Mouse (Mus musculus) adrenal gland (tissue): ENCODE measurements around the gene Ppm1l.

ENCODE experiments used
- intact Hi-C: fragments of 180-260 bp; cut with DNase I; formaldehyde crosslinking; loops from one replicate; pipeline ENCODE4 v1.15.1; 2025
- long read RNA-seq, 2 experiments: library from polyadenylated mRNA; unstranded; transcript quantifications; one replicate each; pipeline ENCODE4 v2.0.0; 2020; ENCODE audit warnings: borderline replicate concordance in 1 of 2; ENCODE audit not compliant: insufficient replicate concordance in 1 of 2

The Ppm1l gene
- long read RNA-seq, experiment 1, full-length matches to known transcripts = 1 of 8 reads
- long read RNA-seq, experiment 1, partial matches to known transcripts = 0 of 8 reads
- long read RNA-seq, experiment 1, other reads (novel, unspliced or antisense) = 7 of 8 reads
- long read RNA-seq, experiment 2, full-length matches to known transcripts = 8 of 13 reads
- long read RNA-seq, experiment 2, partial matches to known transcripts = 0 of 13 reads
- long read RNA-seq, experiment 2, other reads (novel, unspliced or antisense) = 5 of 13 reads

DNA sequence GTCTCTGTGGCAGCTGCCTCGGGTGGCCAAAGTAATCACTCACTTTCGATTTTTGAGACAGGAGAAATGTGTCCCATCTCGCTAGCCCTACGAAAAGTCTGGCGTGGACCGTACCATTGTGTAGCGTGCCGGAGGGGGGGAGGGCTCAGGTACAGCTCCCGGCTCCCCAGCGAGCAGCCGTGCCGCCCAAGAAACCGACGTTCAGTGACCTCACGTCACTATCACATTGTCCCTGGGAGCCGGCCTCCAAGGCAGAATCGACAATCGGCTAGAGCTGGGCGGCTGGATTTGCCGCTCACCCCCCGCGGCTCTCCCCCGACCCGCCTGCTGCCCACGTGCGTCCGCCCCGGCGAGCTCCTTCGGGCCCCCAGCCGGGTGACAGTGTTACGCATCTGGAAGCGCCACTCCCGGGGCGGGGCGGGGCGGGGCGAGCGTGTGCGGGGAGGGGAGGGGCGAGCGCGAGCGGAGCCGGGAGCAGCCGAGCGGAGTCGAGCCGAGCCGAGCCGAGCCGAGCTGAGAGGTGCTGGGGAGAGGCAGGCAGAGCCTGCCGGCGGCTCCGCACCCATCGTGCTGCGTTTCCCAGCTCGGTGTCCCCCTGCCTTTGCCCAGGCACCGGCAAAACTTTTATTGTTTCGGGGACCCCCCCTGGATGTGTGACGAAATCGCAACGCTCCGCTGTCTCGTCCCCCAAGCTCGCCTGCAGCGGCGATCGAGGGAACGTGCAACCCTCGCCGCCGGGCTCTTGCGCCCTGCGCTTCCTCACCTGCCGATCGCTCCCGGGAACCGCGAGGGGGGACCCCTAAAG is at the start of gene Ppm1l:
TSS of gene Ppm1l (plus strand) at position 471 of the 805 bp plus-strand sequence.
- intact Hi-C loops = loop anchor here (5.0 kb wide), 1 partner anchor 166 kb away; no protein-coding TSS in a partner anchor

DNA sequence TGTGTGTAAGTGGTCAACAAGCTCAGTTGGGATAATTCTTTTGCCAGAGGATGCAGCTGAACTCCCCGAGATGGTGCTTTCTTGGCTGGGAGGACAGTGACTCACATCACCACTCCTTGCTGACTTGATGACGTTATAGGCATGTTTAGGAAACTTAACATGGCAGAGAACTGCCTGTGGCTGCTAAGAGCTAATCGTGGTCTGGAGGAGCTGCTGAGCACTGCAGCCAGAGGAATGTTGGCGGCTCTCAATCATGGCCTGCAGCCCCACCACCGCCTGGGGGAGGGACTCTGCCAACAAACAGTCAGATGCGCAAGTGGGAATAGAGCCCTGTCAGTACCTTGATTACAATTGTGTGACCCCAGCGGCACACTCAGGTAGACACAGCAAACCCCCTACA is 44.8 kb upstream of the Ppm1l start:
- intact Hi-C loops = loop anchor here (5.0 kb wide), 1 partner anchor 35 kb away; no protein-coding TSS in a partner anchor

DNA sequence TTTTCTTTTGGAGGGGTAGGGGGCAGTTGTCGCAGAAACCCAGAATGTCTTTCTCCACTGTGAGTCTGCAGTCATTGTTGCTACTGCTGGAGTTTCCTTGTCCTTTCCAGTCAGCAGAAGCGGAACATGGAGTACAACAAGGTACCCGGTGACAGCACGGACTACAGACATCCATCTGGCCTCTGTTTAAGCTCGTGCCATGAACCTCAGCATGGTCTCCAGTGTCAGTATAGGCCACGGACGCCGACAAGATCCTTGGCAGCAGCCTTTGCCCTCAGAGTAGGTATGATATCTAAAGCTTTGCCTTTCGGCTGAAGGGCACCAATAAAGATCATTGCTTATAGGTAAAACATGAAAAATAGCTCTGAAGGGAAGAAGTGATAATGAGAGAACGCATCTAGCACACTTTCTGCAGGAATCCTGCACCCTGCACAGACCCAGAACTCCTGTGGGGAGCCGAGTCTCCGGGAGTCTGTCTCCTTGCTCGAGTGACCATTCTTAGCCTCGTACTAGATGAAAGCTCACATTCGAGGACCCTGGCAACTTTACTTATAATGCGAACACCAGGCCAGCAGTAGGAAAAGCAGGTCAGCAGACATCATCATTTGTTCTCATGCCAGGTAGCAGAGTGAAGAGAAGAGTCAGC is 42.5 kb upstream of the Ppm1l start:
- intact Hi-C loops = loop anchor here (5.0 kb wide), 1 partner anchor 33 kb away; no protein-coding TSS in a partner anchor

DNA sequence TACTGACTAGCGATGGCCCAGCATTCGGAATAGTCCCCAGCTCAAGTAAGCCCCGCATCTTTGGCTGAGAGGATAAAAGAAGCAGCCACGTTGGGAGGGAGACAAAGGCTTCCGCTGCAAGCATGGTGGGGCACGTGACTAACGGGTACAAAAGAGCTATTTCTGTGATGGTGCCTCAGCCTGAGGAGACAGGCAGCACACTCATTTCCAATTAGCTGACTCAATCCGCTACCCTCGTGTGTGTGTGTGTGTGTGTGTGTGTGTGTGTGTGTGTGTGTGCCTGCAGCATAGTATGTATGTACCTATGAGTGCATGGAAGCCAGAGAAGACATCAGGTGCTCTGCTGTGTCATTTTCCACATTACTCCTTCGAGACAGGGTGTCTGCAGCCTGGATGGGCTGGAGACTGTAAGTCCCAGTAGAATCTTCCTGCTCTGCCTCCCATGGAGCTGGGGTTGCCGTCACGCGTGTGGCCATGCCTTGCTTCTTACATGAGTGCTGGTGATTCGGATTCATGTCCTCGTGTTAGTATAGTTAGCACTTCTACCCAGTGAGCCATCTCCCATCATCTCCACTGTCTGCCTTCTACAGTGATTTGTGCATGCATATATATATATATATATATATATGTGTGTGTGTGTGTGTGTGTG is 41.9 kb upstream of the Ppm1l start:
- intact Hi-C loops = loop anchor here (5.0 kb wide), 1 partner anchor 33 kb away; no protein-coding TSS in a partner anchor

DNA sequence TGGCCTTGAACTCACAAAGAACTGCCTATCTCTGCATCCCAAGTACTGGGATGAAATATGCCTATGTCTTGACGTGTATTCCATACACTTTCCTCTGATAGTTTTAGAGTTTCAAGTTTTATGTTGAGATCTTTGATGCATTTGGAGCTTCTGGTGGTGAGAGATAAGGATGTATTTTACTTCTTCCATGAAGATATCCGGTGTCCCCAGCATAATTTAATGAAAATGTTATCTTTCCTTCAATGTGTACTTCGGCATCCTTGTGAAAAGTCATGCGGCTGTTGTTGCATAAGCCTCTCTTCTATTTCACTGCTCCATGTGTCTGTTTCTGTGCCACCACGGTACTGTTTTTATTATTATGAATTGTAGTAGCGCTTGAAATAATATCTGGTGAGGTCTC is 38.0 kb upstream of the Ppm1l start:
- intact Hi-C loops = no loop called here

DNA sequence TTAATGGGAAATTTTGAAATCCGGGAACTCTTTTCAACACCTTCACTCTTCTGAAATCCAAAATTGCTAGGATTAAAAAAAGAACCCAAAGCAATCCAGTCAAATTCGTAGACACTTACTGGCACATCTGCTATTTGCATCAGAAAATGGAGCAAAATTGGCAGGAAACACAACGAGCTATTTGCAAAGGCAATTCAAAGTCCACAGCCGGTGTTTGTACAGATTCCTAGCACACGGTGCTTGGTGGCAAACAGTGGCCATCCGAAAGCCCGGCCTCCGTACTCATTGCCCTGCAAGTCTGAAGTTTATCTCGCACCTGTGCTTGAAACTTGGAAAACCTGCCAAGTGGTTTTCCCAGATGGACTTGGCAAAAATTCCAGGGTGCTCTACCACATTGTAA is 34.3 kb upstream of the Ppm1l start:
- intact Hi-C loops = no loop called here

DNA sequence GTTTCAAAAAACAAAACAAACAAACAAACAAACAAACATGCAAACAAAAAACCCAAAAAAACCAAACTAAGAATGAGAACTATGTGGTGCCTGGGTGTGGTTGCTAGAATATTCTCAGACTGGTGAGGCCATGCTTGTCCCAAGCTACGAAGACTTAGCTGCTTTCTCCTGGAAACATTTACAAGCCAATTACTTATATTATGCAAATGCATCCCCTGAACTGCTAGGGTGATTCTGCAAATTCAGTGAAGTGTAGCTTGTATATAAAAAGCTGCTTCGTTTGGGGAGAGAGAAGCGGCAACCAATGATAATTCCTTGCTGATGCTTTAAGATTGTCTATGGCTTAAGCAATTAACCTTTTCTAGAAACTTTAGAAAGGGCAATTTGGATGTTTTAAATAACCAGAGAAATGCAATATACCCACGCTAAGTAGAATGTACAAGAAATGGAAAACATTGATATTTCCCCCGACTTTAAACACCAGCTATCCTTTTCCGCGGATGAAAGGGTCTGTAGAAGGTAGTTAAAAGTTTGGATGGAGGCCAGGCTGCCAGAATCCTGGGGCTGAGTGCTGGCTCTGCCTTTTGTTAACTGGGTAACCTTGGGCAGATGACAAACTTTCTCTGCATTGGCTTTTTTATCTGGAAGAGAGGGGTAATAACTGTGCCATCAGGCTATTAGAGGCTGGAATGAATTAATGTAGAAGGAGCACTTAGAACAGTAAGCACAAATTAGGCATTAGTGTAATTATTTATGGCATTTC is 33.4 kb upstream of the Ppm1l start:
- intact Hi-C loops = no loop called here

DNA sequence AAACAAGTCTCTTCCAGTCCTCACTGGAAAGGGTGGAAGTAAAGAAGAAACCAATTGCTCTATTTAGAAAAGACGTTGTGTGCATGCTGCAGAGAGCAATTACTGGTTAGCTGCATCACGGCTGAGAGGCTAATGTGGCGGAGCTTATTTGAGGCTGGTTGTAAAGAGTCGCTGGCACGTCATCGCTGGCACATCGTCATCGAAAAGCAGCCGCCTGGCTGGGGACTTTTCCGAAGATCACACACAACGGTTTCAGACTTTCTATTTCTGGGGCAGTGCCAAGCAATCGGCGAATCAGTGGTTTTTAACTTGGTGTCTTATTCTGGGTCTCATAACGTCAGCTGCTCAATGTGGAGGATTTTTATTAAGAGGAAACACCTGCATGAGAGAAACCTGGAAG is 26.8 kb upstream of the Ppm1l start:
- intact Hi-C loops = no loop called here

DNA sequence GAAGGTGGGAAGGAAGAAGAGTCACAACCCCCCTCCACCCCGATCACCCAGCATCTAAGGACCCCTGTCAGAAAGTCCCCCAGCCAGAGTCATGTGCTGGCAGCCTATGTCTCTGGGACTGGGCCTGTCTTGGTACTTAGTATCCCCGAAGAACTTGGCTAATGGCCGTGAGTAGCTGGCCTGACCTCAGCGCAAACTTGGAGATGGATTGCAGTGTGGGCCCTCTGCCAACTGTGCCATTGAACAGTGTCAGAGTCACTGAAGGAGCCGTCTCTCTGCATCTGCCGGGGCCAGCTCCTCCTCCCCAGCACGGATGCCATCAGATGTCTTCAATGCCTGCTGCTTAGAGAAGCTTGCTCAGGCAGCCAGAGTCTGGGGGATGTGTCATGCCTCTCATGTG is 26.4 kb upstream of the Ppm1l start:
- intact Hi-C loops = no loop called here

DNA sequence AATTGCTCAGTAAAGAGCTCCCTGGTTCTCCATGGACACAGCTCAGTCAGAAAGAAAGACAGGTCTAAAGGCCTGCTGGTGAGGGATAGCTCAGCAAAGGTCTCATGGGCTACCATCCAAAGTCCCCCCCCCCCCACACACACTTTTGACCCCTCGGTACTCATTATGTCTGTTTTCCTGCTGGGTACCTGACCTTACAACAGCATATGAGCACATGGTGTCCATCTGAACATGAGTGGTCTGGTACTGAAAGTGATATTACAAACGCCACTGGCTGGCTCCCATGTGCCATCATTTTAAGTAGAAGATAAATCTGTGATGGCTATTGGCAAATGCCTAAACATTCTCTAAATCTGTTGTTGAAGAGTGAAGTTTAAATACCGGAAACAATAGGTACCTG is 25.8 kb upstream of the Ppm1l start:
- intact Hi-C loops = no loop called here

DNA sequence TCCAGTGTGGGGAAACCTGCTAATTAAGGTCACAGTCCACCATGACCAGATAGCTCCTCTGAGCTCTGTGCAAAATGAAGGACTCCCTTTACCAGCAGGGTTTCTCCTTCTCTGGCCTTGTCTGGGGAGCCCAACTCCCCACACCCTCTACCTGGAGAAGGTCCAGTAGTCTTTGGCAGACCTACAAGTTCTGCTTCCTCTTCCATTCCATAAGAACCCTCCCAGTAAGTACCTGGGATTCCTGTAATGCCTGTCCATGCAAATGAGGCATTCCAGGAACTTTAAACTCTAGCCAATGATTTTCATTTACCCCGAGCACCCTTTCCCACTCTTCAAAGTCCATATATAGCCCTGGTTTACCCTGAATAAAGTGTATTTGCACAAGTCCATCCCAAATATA is 24.0 kb upstream of the Ppm1l start:
- intact Hi-C loops = no loop called here

DNA sequence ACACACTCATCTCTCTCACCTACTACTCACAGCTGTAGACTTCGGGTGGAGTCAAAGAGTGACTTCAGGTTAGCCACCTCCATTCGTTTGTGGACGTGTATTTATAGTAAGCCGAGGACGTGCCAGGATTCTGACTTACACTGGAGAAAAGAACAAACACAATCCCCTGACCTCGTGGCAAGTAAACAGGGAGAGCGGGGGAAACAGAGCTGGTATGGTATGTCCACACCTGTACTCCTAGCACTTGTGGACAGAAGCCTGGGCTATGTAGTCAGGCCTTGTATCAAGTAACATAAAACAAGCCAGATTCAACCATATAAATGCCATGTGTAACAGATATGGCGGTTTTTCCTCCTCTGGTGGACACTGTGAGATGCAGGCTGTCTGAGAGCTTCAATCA is 20.4 kb upstream of the Ppm1l start:
- intact Hi-C loops = no loop called here

DNA sequence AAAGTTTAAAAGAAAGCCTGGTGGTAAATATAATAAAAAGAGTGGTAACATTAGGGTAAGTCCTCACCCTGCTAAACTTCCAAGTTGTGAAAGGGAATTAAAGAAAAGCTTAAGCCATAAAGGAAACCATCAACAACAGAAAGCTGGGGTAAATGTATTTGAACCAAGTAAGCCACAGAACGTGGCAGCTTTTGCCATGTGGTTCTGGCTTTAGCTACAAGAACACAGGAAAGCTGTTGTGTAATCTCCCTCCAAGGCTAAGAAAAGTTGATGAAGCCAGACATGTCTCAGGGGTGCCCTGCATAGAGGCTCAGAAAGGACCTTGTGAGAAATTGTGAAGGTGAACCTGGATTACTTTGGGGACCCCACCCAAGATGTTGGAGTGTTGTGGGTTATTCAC is 16.5 kb upstream of the Ppm1l start:
- intact Hi-C loops = no loop called here

DNA sequence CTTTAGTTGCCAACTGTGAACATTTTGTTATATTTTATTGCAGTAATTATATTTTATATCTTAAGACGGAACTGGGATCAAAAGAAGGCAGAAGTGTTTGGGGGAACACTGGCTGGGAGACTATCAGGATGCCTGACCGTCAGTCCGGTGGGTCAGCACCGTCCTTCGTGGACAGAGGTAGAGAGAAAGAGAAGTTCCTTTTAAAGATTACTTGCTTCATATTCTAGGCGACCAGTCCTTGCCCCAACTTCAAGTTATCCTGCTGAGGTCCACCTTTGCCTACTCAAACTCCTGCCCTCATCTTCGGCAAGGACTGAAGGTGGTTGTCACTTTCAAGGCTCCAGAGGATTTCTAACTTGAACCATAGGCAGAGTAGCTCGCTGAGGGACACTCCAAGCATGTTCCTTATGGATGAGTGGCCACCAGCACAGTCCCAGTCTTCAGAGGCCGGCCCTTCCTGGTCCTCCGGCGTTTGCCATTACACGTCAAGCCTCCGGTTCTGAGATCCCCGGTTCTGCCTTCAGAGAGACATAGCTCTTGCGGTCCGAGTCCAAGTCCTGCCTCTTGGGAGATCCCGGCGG is 761 bp upstream of the Ppm1l start:
- intact Hi-C loops = loop anchor here (5.0 kb wide), 1 partner anchor 166 kb away; no protein-coding TSS in a partner anchor

DNA sequence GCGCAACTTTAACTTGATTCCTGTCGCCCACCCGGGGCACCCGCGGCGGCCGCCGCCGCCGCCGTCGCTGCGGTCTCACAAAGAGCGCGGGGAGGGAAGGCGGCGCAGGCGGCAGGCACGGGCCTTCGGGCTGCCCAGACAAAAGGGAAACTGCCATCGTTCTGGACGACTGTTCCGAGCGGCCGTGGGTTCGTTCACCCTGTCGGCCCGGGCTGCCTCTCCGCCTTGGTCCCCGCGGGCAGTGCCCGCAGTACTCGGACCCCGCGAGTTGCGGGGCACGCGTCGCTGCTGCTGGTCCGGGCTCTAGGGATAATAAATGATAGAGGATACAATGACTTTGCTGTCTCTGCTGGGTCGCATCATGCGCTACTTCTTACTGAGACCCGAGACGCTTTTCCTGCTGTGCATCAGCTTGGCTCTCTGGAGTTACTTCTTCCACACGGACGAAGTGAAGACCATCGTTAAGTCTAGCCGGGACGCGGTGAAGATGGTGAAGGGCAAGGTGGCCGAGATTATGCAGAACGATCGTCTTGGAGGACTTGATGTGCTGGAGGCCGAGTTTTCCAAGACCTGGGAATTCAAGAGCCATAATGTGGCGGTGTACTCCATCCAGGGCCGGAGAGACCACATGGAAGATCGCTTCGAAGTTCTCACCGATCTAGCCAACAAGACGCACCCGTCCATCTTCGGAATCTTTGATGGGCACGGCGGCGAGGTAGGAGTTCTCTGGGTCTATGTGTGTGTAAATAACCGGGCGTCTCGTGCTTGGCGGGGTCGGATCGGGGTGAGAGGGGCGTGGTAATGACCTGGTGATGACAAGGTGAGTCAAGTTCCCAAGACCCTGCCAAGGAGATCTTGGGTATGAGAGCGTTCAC is 827 bp downstream of the Ppm1l start:
- intact Hi-C loops = loop anchor here (5.0 kb wide), 1 partner anchor 165 kb away; no protein-coding TSS in a partner anchor

DNA sequence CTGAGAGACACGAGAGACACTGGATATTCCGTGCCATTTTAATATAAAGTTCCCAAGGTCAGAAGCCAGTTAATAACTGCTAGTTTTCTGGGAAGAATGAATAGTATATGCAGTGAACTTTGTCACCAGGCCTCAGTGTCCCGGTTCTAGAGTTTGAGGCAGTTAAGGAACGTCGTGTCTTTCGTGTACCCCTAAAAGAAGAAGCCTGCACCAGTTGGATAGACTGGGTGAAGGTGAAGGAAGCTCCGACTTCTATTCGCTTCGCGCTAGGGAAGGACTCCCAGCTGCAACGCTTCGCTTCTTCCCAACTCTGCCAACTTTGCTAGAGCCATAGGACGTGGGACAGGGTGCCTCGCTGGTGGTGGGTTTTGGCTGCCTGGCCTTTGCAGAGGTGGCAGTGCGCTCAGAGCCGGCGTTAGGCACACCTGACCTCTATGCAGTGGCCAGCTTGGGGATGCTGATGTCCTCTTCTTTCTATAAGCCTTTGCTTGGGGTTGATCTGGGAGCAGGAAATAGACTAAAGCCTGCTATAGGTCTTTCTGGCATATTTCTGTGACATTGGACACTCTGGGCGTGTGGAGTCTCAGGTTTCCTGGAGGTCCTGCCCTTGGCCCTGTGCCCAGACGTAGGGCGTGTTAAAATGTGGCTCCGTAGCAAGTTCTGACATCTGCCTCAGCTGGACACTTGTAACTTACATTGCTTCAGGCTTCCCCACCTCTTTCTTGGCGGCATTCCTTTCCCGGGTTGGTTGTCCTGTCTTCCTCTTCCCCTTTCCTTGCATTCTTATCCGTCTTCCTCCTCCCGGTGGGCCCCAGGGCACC is 1.7 kb downstream of the Ppm1l start:
- intact Hi-C loops = loop anchor here (5.0 kb wide), 1 partner anchor 164 kb away; no protein-coding TSS in a partner anchor

DNA sequence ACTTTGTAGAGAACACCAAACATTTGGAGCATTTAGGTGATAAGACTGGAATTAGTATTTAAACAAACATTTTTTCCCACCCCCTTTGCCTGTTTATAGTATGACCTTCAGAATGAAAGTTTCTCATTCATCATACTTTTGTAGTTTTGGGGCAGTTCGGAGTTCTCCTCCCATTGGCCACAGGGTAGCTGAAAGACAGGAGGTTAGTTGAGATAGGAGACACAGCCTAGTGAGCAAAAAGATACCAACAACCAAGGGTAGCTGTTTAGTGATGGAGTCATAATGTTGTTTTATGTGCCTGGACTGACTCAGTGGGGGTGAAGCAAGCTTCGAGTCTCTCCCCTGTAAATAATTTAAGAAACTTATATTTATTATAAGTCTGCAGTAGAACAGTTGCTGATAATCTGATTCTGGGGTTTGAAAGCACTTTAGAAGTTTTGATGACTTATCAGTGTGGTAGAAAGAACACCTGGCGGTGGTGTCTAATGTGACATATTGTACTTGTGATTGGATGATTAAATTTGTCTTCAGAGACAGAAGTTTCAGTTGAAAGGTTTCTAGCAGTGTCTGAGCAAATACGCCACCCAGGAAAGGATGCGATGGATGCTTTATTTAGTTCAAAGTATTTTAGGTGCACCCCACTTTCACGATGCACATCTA is 2.5 kb downstream of the Ppm1l start:
- intact Hi-C loops = loop anchor here (5.0 kb wide), 1 partner anchor 163 kb away; no protein-coding TSS in a partner anchor

DNA sequence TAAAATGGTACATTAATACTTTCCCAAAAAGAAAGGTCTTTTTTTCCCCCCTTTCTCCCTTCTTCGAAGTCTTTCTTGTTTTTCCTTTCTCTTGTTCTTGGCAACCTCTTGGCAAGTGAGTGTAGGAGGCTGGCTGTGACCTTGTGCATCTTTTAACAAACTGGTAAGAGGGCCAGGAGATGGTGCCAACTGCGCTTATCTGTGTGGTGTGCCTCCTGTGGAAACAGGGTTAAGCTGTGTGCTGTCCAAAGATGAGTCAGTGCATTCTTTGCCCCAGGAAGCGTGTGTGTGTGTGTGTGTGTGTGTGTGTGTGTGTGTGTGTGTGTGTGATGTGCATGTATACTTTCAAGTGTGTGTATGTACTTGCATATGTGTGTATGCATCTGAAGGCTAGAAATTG is 7.3 kb downstream of the Ppm1l start:
- intact Hi-C loops = no loop called here
